Mouse (Mus musculus) embryo, embryonic 10.5 days (tissue): ENCODE measurements around the gene Ctso.

Experiments
- DNase-seq: peaks from one replicate; pipeline ENCODE4 v3.0.0-alpha.2; 2015; ENCODE audit warnings: low spot score

Gene Ctso

DNA sequence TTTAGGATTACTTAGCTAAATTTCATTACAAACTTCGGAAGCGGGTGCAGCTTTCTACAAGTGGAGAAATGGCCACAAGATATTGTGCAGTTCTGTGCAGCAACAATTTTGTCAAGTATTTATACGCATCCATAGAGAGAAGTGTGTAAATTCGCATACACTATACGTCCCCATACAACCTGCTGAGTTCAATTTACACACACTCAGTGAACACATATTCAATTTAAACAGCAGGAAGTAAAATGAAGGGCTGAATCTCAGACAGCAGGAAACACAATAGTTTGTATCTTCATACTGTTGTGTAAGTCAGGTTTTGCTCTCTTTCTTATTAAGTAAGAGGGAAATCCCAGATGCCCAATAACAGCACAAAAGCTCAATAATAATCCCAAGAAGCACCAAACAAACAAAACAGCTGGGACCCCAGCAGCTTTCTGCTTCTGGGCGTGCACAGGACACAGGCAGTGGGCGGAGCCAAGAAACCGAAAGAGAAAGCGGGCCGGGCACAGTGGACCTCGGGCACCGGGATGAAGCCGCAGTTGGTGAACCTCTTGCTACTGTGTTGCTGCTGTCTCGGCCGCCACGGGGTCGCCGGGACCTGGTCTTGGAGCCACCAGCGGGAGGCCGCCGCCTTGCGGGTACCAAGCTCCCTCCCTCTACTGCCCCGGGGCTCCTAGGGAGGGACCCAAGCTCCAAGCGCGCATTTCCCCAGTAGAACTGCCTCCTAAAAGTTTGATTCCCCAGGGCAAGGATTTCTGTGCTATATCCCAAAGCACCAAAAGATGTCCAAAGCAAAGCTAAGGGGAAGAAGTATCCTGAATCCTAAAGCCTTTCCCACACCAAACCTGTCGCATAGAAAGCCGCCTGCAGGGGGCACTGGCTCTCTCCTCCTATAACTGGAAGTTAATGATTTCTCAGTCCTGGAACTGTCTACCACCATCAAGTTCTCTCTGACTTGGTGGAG lies at the start of gene Ctso:
TSS of gene Ctso (plus strand) at position 461 of the 961 bp plus-strand sequence.
- peak; percentile 92 for DNase-seq

DNA sequence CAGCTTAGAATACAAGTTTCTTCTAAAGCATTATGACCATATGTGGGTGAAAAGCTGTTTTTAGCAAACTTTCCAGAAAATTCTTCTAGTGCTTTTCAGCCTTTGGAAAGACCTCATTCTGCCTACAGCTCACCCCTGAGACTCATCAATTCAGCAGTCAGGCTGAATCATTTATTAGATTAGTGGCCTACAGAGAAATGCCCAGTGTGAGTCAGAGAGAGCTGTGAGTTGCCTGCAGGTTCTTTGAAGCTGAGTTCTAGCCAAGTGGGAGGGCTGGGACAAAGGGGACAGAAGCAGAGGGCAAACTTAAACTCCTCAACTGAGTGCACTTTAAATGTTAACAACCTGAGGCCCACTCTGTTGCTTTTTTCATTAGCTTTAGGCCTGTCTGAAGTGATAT lies 48.5 kb upstream of the Ctso start:
- DNase-seq, result no peak

DNA sequence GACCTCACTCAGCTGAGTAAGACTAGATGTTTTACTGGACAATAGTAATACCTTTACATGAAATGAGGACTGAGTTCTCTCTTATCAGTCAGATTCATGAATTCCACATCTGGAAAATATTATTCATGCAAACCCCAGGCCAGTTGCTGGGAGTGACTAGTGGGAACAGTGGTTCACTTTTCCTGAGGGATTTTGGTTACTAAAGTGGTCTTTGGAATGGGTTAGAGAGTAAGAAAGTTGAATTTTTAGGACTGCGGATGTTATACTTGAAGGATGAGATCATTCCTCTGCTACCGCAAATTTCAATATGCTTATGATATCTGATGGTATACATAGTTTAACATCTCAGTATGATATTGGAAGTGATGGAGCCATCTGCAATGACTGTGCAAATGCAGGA lies 46.8 kb upstream of the Ctso start:
- no peak for DNase-seq

DNA sequence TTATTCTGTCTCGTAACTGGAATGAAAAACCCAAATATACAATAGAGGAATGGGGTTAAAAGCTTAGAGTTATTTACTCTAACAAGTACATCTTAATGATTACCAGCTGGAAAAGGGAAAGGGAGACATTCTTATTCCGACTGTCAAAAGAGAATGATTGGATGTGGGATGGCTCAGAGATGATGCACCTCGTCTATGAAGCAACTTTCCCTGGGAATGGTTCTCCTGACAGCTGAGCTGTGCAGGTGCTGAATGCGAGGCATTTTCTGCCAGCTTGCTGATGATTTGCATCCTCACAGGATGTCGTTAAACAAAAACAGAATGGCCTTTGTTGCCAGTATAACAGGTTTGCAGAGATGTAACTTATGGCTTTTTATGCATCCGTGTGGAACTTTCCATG lies 43.3 kb upstream of the Ctso start:
- DNase-seq, result no peak

DNA sequence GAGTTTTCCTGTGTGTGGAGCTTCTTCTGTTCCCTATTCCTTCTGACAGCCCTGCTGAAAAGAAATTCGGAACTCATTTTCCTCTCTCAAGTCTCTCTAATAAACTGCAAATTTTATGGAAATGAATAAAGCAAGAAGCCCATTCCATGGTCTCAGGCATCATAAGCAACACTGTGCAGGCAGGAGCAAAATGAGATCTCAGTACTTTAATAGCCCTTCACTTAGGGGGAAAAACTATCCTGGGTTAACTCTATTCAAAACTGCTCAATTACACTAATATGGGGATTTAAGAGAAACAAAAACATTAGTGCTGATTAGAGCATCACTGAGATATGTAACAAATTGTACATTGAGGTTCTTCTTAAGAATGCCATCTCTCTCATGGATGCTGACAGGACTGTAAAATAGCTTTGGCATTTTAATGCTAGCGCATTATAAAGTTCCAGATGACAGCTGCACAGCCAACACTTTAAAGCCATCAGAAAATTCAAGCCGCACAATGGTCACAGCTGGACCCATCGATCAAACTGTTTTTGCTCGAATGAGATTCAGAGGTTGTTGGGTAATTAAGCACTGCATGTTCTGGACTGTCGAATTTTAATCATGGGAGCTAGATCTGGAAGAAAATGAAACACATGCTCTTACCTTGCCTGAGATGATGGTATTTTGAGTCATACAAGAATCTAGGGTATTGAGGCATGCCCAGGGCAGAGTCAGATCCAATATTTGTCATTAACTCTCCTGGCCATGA lies 21.9 kb upstream of the Ctso start:
- no peak for DNase-seq

DNA sequence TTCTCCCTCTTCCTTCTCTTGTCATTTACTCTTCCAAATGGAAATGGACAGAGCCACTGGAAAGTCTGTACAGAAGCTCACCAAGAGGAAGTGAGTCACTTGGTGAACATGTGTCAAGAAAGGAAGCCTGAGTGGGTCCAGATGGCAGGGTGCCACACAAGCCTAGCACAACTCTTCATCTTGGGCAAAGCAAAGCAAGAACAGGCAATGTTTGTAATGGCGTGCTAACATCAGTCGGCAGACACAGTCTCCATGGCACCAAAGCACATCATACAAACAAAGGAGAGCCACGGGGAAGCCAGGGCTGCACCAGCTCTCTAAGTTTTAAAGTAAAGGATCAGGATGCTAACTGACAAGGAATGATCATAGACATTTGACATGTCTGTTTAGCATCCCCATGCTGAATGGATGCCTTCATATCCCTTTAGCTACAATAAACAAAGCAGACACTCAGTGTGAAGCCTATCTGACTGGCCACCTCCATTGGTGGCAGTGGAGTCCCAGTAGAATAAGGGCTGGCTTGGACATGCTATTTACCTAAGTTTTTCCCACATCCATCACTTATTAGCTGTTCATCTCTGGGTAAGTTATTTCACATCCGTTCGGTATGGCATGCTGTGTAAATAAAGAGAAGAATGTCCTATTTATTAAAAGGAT lies 16.2 kb upstream of the Ctso start:
- no peak for DNase-seq

DNA sequence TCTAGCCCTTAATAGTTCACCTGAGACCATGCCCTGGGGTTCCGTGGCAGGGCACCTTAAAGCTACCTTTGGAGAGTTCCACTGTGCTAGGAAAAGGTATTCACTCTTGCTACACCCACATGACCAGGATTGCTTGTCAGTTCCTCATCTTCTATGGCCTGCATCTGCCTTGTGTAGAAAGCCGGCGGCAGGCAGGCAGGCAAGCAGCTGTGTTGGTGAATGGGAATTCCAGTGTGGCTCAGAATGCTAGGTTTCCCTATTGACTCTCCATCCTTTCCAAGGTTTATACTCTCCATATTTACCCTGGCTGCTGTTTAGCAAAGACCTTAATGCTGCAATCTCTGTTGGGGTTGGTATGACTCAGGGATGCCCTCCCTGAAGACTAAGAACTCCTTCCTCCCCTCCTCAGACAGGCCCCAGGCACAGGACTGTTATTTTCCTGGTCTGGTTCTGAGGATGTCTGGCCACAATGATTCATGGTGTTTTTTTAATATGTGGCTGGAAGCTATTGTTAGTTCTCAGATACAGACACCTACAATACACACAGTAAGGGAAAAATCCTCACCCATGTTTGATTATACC lies 15.0 kb upstream of the Ctso start:
- no peak for DNase-seq

DNA sequence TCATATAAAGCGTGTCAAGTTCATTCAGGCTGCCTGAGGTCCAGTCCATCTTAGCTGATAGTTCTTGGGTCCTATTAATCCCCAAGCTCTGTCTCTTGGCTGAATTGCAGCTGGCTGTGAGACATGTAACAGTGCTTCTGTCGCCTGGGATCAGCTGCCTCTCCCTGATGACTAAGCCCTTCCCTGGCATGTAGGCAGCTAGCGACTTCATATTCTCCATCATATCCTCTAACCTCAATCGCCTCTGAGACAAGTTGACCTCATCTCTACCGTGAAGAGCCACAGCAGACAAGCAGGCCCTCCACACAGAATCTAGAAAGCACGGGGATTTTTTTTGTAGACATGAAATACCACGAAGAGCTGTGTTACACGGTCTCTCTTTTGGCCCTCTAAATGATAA lies 14.2 kb upstream of the Ctso start:
- DNase-seq, result no peak

DNA sequence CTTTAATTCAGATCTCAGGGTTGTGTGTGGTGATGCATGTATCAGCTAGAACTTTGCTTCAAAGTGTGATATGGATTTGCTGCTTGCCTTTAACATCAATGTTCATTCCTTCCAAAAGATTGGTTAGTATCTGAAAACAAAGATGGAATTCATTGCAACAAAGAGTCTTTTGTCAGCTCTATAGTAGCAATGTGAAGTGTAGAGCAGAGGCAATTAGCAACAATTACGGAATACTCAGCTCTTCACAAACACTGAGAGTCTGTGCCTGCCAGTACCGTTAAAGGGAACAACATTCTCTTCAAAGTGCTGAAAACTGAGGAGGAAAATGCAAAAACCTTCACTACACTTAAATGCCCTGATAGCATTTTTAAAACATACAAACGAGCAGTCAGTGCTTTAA lies 12.7 kb upstream of the Ctso start:
- DNase-seq, result no peak

DNA sequence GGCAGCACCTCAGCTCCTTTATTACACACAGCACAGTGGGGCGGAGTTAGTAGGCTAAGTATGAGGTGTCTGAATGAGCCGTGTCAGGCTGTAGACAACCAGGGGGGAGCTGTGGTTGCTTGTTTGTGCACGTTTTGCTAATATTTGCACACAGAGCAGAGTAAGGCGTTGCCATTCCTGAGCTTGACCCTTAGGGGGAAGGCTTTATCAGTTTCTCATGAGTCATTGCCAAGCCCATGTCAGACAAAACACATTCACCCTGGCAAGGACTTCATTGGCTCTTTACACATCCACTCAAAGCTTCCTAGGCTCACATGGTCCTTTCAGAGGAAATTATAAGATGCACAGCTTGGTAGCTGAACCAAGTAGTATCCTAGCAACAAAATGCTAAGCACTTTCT lies 9.5 kb upstream of the Ctso start:
- peak; percentile 23 for DNase-seq

DNA sequence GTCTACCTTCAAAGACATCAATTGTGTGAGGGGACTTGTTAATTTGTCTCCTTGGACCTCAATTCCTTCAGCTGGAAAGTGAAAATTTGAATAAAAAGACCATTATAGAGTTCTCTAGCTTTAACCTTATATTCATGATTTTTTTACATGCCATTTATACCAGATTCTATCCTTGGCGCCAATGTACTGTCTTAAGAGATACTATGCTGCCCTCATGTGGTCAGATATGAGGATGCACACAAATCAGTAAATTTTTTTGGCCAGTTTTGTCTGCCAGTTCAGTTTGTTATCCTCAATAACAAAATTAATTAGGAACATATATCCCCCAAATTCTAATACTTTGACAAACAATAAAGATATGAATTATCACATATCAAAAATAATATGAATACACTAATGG lies 7.5 kb upstream of the Ctso start:
- peak; percentile 84 for DNase-seq

DNA sequence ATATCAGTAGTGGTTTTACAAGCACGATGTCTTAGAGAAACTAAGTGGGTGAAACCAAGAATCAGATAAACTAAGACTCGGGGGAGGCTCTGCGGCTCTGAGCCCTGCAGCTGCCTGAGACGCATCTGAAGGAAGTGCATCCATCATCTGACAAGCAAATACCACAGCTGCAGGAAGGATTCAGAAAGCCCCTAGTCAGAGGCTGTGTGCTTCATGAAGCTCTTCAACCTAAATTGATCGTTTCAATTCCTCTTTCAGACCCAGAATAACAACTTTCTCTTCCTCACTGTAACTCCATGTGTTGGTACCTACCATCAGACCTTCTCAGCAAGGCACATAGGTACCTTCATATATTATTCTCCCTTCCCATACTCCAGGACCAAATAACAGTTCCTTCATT lies 6.5 kb upstream of the Ctso start:
- peak; percentile 11 for DNase-seq

DNA sequence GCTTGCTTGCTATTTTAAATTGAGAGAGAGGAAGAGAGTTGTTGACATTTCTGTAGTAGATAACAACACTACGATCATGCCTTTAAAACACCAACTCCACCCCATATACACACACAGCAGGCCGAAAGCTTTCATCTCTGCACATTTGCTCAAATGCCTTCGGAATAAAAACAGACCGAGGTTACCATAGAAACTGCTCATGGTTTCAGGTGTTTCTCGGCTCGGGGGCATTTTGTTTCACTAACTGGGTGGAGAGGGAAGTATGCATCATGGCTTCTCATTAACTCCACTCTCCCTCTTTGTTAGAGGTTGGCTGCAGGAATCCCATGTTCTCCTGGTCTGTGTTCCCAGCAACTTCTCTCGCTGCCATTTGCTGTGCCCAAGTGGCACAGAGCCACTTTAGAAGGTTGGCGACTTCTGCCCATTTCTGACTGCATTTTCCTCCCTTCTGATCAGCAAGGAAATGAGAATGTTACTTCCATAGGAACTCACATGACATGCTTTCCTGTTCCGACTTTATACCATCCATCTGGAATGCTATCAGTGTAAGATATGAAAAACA lies 5.6 kb upstream of the Ctso start:
- peak; percentile 27 for DNase-seq

DNA sequence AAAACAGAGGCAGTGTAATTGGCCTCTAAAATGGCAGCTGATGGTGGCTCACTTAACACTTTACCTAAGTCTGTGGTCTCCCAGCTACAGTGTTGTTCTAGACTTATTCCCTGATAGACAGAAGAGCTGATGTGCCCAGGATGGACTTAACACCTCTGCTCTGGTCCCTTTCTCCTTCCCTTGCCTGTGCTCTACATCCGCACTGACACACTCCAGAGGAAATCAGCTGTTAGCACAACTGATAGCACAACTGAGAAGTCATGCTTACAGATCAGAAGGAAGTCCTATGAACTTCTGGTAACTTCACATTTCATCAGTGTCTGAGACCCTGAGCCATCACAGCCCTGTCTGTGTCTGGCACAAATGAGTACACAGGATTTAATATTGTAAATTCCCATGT lies 3.3 kb upstream of the Ctso start:
- DNase-seq, result no peak

DNA sequence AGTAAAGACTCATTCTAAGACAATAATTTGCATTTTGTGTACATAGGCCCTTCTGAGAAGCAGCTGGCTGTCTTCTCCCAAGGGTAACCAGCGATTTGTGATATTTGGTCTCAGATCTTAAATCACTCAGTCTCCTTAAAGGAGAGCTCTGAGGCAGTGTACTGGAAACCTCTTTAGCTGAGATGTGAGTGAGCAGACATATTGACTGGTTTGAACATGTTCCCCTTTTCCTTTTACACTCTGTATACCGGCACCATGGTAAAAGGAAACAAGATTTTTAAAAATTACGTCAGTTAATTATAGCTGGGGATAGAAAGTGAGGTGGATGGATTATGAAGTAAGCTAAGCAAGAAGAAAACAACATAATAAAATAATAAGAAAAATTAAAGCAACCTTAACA lies 706 bp upstream of the Ctso start:
- no peak for DNase-seq

DNA sequence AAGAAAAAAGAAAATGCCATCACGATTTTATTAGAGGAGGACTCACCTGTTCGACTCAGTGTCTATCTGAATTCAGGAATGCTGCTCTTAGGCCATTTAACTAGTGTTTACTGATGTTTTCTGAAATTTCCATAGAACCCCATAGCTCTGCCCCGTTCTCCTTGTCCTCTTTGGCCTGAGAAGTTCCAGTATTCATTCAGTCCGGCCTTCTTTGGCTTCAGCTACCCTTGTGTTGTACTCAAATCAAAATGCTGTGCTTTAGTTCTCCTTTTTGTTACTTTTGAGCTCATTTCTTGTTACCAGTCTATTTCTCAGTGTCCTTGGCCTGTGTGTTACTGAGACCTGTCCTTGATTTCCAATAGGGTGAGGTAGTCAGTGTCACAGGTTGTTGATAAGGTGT lies 947 bp downstream of the Ctso start:
- no peak for DNase-seq

DNA sequence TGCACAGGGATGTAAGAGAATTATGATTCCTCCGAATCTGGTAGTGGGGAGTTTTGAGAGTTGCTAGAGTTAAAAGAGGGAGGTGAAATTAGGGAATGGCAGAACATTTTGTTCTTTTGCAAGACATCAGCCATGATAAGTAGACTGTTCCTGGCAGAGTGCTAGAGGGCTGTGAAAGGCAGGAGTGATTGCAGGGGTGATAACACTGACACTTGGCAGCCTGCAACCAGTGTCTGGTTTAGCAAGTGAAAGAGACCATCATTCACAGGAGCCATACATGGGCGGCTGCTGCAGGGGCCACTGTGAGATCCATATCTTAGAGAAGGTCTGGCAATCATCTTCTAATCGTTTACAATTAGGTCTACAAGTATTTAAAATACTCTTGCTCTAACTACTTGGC lies 6.5 kb downstream of the Ctso start:
- no peak for DNase-seq

DNA sequence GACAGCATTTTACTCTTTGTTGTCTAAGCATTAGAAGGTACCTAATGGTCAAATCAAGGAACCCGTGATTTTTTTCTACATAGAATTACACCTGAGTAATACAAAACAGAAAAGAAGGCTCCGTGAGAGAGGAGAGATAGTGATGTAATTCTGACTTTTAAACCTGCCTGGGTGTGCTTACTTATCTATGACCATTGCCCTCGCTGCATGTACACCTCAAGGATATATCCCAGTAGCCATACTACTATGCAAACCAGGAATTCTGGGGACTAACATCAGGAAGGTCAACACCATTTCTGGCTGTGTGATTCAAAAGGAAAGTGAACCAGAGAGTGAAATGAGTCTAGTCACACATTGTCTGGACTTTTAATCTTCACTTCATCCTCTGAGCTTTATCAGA lies 9.9 kb downstream of the Ctso start:
- no peak for DNase-seq

DNA sequence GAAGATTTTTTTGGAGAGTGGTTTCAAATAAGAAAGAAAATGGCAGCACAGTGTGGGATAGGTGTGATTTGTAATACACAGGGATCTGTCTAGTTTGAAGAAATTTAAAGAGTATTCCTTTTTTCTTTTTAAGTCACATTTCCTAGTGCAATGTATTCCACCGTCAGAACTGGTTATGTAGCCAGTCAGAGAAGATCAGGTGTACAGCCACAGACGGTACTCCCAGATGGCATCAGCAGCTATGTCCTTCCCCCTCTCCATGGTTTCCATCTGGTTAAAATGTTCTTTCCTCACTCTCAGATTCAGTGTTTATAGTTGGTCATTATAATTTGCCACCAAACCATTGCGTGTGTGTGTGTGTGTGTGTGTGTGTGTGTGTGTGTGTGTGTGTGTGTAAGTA lies 10.7 kb downstream of the Ctso start:
- no peak for DNase-seq

DNA sequence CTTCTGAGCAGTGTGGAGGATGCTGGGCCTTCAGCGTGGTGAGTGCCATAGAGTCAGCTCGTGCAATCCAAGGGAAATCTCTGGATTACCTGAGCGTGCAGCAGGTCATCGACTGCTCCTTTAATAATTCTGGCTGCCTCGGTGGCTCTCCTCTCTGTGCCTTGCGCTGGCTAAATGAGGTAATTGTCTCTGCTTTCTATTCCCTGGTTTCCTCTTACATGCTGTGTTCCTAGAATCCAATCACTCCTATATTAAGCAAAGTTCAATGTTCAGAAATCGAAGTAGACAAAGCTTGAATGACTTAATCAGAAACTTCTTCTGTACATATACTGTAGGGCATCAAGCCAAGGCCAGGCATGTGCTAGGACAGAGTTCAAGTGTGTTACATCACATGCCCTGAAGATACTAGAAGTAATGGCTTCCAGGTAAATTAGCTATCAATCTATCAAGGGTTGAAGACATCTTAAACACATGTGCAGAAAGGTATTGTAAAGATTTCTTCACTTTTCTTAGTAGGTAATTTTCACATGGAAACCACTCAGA lies 12.5 kb downstream of the Ctso start:
- DNase-seq, result no peak

DNA sequence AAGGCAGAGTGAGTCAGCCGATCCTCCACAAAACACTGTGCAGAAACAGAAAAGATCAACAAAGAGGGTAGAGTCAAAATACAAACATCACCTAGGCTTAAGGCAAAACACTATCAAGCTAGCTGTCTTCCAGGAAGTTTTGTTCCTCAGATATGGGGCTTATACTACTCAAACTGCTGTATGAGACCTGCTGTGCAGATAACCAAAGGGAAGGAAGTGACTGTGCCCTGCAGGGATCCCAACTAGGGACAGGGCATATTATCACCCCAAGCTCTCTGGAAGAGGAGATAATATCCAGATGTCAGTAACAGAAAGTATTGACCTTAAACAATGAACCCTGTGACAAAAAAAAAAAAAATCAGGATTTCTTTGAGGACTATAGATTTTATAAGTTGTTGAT lies 16.6 kb downstream of the Ctso start:
- DNase-seq, result no peak

DNA sequence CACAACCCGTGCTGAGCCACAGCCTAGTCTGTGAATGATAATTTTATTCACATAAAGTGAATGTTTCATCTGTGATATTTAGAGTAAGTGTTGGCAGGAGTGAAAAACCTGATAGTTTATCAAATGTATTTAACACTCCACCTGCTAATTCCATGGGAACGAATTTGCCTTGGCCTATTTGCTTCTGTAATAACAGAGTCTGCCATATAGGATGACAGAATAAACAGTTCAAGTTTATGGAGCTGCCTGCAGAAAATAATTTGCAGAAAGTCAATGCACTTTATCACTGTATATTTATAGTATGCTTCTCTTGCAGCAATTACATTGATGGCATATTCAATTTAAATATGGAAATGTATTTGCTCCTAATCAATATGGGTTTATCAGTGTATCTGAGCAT lies 19.4 kb downstream of the Ctso start:
- DNase-seq, result no peak
